Mouse (Mus musculus): ENCODE measurements around the gene Bcl2l15. TPM values are rescaled to one million over a fixed set of nuclear protein-coding genes. Genes with fewer than 3 reads are reported as not detected.
A peak's percentile ranks its signal among the peaks of the same experiment; 100 is the strongest.

Gene Bcl2l15
- polyA plus RNA-seq, 1 experiment from 2014 or later, result 0.22 TPM

DNA sequence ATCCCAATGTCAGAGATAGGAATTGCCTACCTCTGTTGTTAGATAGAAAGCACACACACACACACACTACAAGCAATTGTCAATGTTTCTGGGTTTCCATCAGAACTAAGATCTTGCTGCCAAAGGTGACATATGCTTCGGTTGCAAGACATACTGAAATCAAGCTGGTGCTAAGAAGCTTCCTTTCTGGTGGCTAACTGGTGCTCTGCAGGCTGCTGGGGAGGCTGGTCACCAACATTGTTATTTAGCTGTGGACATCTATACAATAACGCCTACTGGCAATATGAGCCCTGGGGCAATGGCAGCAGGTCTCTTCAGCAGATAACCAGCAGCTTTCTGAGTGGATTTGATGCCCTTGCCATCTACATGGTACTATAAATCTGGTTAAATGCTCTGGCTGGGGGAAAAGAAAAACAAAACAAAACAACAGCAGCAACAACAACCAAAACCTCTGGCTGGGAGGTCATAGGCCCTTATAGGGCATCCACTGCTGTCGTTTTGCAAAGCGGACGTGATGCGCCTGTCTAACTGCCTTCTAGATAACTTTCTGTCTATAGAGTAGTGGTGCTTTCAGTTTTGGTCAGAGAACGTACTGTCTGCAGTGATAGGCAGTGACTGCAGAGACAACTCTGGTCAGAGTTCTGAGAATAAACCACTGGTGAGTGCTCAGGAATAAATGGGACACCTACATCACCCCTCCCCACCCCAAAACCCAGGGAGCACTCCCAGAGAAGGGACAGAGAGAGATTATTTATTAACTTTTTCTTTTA, 24.8 kb downstream of the Bcl2l15 start:
- WGBS, result 91% methylated on average over 7 of the region's 7 CpGs

GRCm38 (mm10) chr3:103857977-103858563, 25.7 kb downstream of the Bcl2l15 start:
- Histone ChIP-seq H3K4me2 (ENCODE audit: low read length) (no peak overlapping the region), H3K27me3 (ENCODE audit: control insufficient read depth, insufficient read depth, low read length) (no peaks in the 10 kb centered on the region), H3K4me3 (replicated peaks; ENCODE audit: low read depth, low read length) (no peak overlapping the region), H3K4me1 (ENCODE audit: control insufficient read depth, insufficient read depth, low read length) (0 out of 2 replicates have a peak, but pooled peaks cover 4% of the 10 kb centered on the region), H3K9me3 (ENCODE audit: control insufficient read depth, low read length) (no peaks in the 10 kb centered on the region), H3K36me3 (ENCODE audit: control insufficient read depth, insufficient read depth, low read length) (no peaks in the 10 kb centered on the region), H3K9ac (replicated peaks; ENCODE audit: low read length) (no peak overlapping the region), H3K27ac (replicated peaks; ENCODE audit: low read depth, low read length) (no peak overlapping the region)
- DNase-seq (no peak), ATAC-seq (ENCODE audit: low FRiP score, low TSS enrichment) (no peak)
- WGBS, result 88% methylated on average over 6 of the region's 6 CpGs

More for the DNA sequence above, 24.8 kb downstream of the Bcl2l15 start:
- Histone ChIP-seq H3K27me3 (ENCODE audit: control insufficient read depth, insufficient read depth, low read length) (no peaks in the 10 kb centered on the region), H3K36me3 (ENCODE audit: control insufficient read depth, insufficient read depth, low read length) (no peaks in the 10 kb centered on the region), H3K9me3 (ENCODE audit: control insufficient read depth, low read length) (no peaks in the 10 kb centered on the region), H3K27ac (replicated peaks; ENCODE audit: low read depth, low read length) (no peak overlapping the region), H3K4me3 (replicated peaks; ENCODE audit: low read depth, low read length) (no peak overlapping the region), H3K4me1 (ENCODE audit: control insufficient read depth, insufficient read depth, low read length) (0 out of 2 replicates have a peak, but pooled peaks cover 4% of the 10 kb centered on the region), H3K4me2 (ENCODE audit: low read length) (no peak overlapping the region), H3K9ac (replicated peaks; ENCODE audit: low read length) (no peak overlapping the region)
- no peak for DNase-seq
- ATAC-seq (ENCODE audit: low FRiP score, low TSS enrichment), result no peak

- H3K4me2 ChIP-seq (ENCODE audit: low read length), result no peak within 1 kb of the TSS
- H3K4me3 ChIP-seq (replicated peaks; ENCODE audit: low read depth, low read length), result no peak within 1 kb of the TSS
- H3K27me3 ChIP-seq (ENCODE audit: control insufficient read depth, insufficient read depth, low read length), result no peaks in the 10 kb centered on the region
- DNase-seq, result no peak
- no peaks in the 10 kb centered on the region for H3K9me3 ChIP-seq (ENCODE audit: control insufficient read depth, low read length)
- H3K9ac ChIP-seq (replicated peaks; ENCODE audit: low read length), result no peak within 1 kb of the TSS
- no peaks in the 10 kb centered on the region for H3K36me3 ChIP-seq (ENCODE audit: control insufficient read depth, insufficient read depth, low read length)
- 0 out of 2 replicates have a peak, but pooled peaks cover 4% of the 10 kb centered on the region for H3K4me1 ChIP-seq (ENCODE audit: control insufficient read depth, insufficient read depth, low read length)
- no peak for ATAC-seq (ENCODE audit: low FRiP score, low TSS enrichment)
- no peak within 1 kb of the TSS for H3K27ac ChIP-seq (replicated peaks; ENCODE audit: low read depth, low read length)
- 80% methylated on average over 12 of the region's 12 CpGs for WGBS
Measured at GRCm38 (mm10) chr3:103858881-103859801, 26.7 kb downstream of the Bcl2l15 start, which contains the start of gene Ptpn22. Gene Ptpn22, plus strand, starts transcription at chr3:103859795.

DNA sequence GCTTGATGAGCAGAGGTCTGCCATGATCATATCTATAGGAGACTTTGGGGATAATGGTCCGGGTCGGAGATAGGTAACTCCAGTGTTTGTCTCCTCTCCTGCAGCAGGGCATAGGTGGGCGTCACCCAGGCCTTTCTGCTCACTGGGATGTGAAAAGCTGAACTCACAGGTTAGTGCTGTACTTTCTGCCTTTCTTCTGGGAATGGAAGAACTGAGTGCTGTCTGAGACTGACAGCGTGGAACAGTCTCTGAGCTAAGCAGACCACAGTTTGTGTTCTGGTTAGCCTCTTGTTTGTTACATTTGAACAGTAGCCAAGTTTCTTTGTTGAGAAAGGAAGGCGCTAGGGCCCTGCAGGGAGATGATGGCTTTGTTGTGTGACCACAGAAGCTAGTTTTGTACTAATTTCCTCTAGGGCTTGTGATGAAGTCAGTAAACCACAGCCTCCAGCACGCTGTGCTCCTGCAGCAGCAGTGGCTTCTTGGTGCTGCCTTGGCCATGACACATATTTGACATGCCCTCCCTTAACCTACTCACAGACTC, 27.5 kb downstream of the Bcl2l15 start:
- no peak for ATAC-seq (ENCODE audit: low FRiP score, low TSS enrichment)
- WGBS, result 68% methylated on average over 6 of the region's 6 CpGs
- 0 out of 2 replicates have a peak, but pooled peaks cover 4% of the 10 kb centered on the region for H3K4me1 ChIP-seq (ENCODE audit: control insufficient read depth, insufficient read depth, low read length)
- no peak overlapping the region for H3K4me2 ChIP-seq (ENCODE audit: low read length)
- no peaks in the 10 kb centered on the region for H3K27me3 ChIP-seq (ENCODE audit: control insufficient read depth, insufficient read depth, low read length)
- no peak overlapping the region for H3K9ac ChIP-seq (replicated peaks; ENCODE audit: low read length)
- no peak overlapping the region for H3K27ac ChIP-seq (replicated peaks; ENCODE audit: low read depth, low read length)
- no peaks in the 10 kb centered on the region for H3K36me3 ChIP-seq (ENCODE audit: control insufficient read depth, insufficient read depth, low read length)
- no peaks in the 10 kb centered on the region for H3K9me3 ChIP-seq (ENCODE audit: control insufficient read depth, low read length)
- H3K4me3 ChIP-seq (replicated peaks; ENCODE audit: low read depth, low read length), result no peak overlapping the region
- peak; percentile 34 for DNase-seq

DNA sequence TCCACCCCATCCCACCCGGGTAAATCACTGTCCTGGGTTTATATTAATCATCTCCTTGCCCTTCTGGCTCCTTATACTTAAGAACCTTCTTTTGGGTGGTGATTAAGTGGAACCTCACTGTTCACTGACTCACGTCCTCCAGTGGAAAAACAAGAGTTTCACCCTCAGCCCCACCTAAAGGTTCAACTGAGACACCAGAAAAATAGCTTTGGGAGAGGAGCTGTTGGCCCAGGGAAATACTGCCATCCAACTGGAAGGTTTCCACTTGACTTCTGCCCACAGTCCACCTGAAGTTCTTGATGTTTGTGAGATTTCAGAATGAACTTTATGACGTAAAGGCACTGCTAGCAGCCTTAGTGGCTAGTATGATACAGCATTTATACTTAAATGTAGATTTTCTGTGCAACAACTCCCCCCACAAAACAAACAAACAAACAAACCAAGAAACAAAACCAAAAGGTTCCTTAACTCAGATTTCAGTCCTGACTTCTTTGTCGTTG, 30.4 kb downstream of the Bcl2l15 start:
- ATAC-seq (ENCODE audit: low FRiP score, low TSS enrichment), result no peak
- no peaks in the 10 kb centered on the region for H3K9me3 ChIP-seq (ENCODE audit: control insufficient read depth, low read length)
- H3K9ac ChIP-seq (replicated peaks; ENCODE audit: low read length), result no peak overlapping the region
- no peak overlapping the region for H3K4me2 ChIP-seq (ENCODE audit: low read length)
- H3K4me3 ChIP-seq (replicated peaks; ENCODE audit: low read depth, low read length), result no peak overlapping the region
- 0 out of 2 replicates have a peak, but pooled peaks cover 4% of the 10 kb centered on the region for H3K4me1 ChIP-seq (ENCODE audit: control insufficient read depth, insufficient read depth, low read length)
- no peaks in the 10 kb centered on the region for H3K27me3 ChIP-seq (ENCODE audit: control insufficient read depth, insufficient read depth, low read length)
- WGBS, result 83% methylated on average over 4 of the region's 4 CpGs
- H3K36me3 ChIP-seq (ENCODE audit: control insufficient read depth, insufficient read depth, low read length), result no peaks in the 10 kb centered on the region
- H3K27ac ChIP-seq (replicated peaks; ENCODE audit: low read depth, low read length), result no peak overlapping the region
- no peak for DNase-seq

DNA sequence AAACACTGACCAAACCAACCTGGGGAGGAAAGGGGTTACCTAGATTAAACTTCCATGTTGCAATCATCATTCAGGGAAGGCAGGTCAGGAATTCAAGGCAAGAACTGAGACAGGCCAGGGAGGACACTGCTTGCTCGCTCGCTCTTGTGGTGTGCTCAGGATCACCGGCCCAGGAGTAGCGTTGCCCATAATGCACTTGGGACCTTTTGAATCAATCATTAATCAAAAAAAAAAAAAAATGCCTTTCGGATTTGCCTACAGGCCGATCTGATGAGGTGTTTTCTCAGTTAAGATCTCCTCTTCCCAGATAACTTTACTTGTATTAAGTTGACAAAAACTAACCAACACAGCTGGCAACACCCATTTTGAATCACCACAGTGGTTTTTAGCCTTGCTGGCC, 31.8 kb downstream of the Bcl2l15 start:
- H3K4me2 ChIP-seq (ENCODE audit: low read length), result no peak overlapping the region
- H3K9me3 ChIP-seq (ENCODE audit: control insufficient read depth, low read length), result no peaks in the 10 kb centered on the region
- WGBS, result 87% methylated on average over 6 of the region's 6 CpGs
- no peak for ATAC-seq (ENCODE audit: low FRiP score, low TSS enrichment)
- no peak overlapping the region for H3K27ac ChIP-seq (replicated peaks; ENCODE audit: low read depth, low read length)
- H3K4me3 ChIP-seq (replicated peaks; ENCODE audit: low read depth, low read length), result no peak overlapping the region
- 0 out of 2 replicates have a peak, but pooled peaks cover 4% of the 10 kb centered on the region for H3K4me1 ChIP-seq (ENCODE audit: control insufficient read depth, insufficient read depth, low read length)
- no peak overlapping the region for H3K9ac ChIP-seq (replicated peaks; ENCODE audit: low read length)
- DNase-seq, result no peak
- no peaks in the 10 kb centered on the region for H3K27me3 ChIP-seq (ENCODE audit: control insufficient read depth, insufficient read depth, low read length)
- H3K36me3 ChIP-seq (ENCODE audit: control insufficient read depth, insufficient read depth, low read length), result no peaks in the 10 kb centered on the region

DNA sequence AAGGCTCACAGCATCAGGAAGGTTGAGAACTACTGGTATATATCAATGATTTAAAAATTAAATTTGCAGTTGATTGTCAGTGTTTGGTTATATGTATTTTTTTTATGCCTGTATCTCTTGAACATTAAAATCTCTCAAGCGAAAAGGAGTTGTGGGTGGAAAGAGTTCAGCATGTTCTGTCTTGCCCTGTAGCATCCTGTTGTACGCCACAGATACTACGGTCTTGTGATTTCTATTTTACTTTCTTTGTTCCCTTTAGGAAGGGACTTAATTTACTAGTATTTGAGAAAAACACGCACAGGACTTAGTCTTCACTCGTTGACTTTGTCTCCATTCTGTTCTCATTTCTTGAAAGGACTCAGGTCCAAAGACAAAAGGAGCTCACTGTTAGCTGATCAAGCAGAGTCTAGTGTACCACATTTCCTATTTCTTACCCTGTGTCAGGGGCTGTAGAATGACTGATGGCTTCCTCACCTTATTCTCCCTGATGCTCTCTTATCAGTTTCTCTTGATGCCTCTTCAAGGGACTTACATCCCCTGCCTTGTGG, 35.1 kb downstream of the Bcl2l15 start:
- ATAC-seq (ENCODE audit: low FRiP score, low TSS enrichment) (no peak), DNase-seq (no peak)
- no peaks in the 10 kb centered on the region for H3K4me1 ChIP-seq (ENCODE audit: control insufficient read depth, insufficient read depth, low read length)
- H3K4me3 ChIP-seq (replicated peaks; ENCODE audit: low read depth, low read length), result no peak overlapping the region
- H3K9me3 ChIP-seq (ENCODE audit: control insufficient read depth, low read length), result no peaks in the 10 kb centered on the region
- no peak overlapping the region for H3K4me2 ChIP-seq (ENCODE audit: low read length)
- 92% methylated on average over 5 of the region's 5 CpGs for WGBS
- no peak overlapping the region for H3K27ac ChIP-seq (replicated peaks; ENCODE audit: low read depth, low read length)
- H3K36me3 ChIP-seq (ENCODE audit: control insufficient read depth, insufficient read depth, low read length), result no peaks in the 10 kb centered on the region
- no peak overlapping the region for H3K9ac ChIP-seq (replicated peaks; ENCODE audit: low read length)
- H3K27me3 ChIP-seq (ENCODE audit: control insufficient read depth, insufficient read depth, low read length), result no peaks in the 10 kb centered on the region

DNA sequence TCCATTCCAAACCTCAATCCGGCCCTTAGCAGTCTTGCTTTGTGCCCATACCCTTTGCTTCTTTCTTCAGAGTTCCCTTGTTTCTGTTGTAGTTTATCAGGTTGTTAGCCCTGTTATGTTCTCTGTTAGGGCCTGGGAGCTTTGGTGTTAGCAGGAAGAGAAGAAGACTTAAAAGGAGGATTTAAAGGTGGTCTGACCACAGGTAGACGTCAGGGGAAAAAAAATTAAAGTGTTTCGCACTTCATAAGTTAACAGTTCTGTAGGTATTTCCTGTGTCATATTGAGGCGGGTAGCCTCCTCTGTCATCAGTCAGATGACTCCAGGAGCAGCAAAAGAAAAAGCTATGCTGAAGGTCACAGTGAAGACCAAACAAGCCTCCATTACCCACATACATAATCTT, 35.6 kb downstream of the Bcl2l15 start:
- DNase-seq, result no peak
- H3K4me3 ChIP-seq (replicated peaks; ENCODE audit: low read depth, low read length), result no peak overlapping the region
- no peak overlapping the region for H3K4me2 ChIP-seq (ENCODE audit: low read length)
- 91% methylated on average over 4 of the region's 4 CpGs for WGBS
- no peaks in the 10 kb centered on the region for H3K36me3 ChIP-seq (ENCODE audit: control insufficient read depth, insufficient read depth, low read length)
- H3K27me3 ChIP-seq (ENCODE audit: control insufficient read depth, insufficient read depth, low read length), result no peaks in the 10 kb centered on the region
- no peak for ATAC-seq (ENCODE audit: low FRiP score, low TSS enrichment)
- H3K27ac ChIP-seq (replicated peaks; ENCODE audit: low read depth, low read length), result no peak overlapping the region
- no peaks in the 10 kb centered on the region for H3K9me3 ChIP-seq (ENCODE audit: control insufficient read depth, low read length)
- no peak overlapping the region for H3K9ac ChIP-seq (replicated peaks; ENCODE audit: low read length)
- H3K4me1 ChIP-seq (ENCODE audit: control insufficient read depth, insufficient read depth, low read length), result no peaks in the 10 kb centered on the region
